Mouse (Mus musculus): ENCODE results near the gene Ptafr. TPM values are rescaled to one million over a fixed set of nuclear protein-coding genes. Genes with fewer than 3 reads are reported as not detected.
A peak's percentile ranks its signal among the peaks of the same experiment; 100 is the strongest.
"Not testable (repeated sequence)": the region's sequence is repeated elsewhere in the genome, so short reads cannot be mapped to it uniquely, and the experiment has no call there.

Gene Ptafr
- total RNA-seq, 2 experiments from 2014 or later = 0.86 to 1.3 TPM

GRCm38 (mm10) chr4:132563261-132563660, 606 bp upstream of the Ptafr start:
- no peak for DNase-seq

GRCm38 (mm10) chr4:132565089-132565747, 1.4 kb downstream of the Ptafr start:
- DNase-seq = no peak

GRCm38 (mm10) chr4:132567361-132567779, 3.5 kb downstream of the Ptafr start:
- DNase-seq = peak; percentile 56

GRCm38 (mm10) chr4:132569115-132569514, 5.2 kb downstream of the Ptafr start:
- no peak for DNase-seq

DNA sequence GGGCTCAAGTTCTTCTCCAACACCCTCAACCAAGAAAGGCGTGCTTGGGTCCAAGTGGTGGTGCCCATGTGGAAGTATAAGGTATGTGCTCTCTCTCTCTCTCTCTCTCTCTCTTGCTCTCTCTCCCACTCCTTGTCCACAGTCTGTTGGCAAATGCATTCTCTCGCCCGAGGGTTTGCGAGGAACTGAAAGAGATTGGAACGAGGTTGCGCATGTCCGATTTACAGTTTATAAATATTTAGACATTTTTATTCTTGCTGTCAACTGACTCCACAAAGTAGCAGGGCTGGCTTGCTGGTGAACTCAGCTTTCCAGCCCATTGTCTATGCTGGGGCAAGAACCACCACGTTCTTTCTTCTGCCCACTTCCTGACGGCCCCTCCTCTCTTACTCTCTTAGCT, 7.3 kb downstream of the Ptafr start:
- DNase-seq = no peak

- DNase-seq = no peak
These were observed 9.5 kb downstream of the Ptafr start for GRCm38 (mm10) chr4:132573327-132573726.

- DNase-seq = no peak
These were observed 11.0 kb downstream of the Ptafr start for GRCm38 (mm10) chr4:132574809-132575347.

DNA sequence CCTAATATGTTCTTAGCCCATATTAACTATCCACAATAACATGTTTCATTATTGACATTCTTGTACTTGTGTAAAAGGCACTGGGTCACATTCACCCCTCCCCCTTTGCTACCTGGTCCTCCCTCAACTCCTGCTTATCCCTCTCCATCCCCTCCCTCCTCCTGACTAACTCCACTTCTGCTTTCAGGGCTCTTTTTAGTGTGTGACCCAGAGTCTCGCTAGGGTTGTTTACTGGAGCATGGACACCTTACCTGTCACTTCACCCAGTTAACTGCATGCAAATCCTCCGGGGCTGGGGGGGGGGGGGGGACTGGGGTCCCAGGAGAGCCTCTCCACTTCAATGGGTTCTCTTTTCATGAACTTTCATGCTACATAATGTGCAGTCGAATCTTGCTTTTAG, 19.9 kb downstream of the Ptafr start:
- no peak for DNase-seq

DNA sequence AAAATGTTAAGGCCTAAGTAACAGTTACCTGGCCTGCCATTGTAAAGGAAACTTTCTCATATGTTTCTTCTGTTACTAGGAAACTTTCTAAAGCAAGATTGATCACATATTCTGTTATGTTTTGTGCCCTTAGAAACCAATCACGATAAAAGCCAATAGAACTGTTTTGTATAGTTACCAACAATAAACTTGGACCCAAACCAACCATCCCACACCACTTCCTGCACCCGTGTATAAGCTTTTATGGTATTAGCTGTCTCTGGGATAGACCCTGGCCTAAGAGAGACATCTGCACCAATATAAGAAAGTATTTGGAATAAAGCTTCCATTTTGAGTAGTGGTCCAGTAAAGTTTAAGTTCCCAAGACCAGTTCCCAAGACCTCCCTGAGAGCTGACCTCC, 21.1 kb downstream of the Ptafr start:
- no peak for DNase-seq

DNA sequence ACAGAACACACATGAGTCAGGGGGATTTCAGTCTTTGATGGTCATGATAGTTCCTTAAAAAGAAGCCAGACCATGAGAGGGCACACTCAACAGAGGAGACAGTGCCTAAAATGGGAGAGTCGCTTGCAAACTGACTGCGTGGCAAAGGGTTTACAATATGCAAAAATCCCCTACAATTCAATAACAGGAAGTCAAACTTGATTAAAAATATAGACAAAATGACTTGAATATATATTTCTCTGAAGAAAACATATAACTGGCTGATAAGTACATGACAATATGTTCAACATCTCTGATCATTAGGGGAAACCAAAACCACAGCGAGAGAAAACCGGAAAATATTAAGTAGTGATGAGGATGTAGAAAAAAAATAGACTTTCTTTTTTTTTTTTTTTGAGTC, 22.4 kb downstream of the Ptafr start:
- no peak for DNase-seq

DNA sequence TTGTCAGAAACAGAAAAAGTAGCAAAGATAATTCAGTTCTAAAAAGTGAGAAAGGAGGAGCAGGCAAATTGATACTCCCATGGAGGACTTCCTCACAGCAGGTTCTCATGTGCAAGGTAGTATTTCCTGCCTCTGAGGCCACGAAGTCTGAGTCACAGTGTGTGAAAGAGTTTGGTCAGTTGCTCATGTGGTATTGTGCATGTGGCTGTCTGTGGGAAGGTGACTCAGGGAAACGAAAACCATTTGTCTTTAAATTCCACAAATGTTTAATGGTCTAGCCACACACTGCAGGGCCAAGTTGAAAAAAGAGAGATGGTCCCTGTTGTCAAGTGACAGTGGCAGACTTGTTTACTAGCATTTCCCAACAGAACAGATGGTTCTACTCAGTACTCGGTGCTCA, 24.6 kb downstream of the Ptafr start:
- DNase-seq = no peak

DNA sequence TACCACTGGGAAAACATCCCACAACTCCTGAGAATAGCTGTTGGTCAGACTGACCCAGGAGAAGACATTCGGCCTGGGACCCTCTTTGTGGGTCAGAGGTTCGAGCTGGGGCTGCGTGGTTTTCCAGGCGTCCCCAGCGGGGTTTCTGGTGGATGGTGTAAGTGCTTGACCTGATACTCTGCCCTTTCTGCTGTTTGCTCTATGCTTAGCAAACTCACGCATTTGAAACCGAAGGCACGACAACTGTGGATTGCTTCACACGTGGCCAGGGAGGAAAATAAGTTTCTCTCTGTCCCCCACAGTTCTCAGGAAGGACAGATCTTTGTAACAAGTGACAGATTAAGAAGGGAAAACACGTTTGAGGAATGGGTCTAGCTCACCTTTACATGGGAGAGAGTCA, 26.8 kb downstream of the Ptafr start:
- no peak for DNase-seq

GRCm38 (mm10) chr4:132592958-132593357, 29.1 kb downstream of the Ptafr start:
- no peak for DNase-seq

- DNase-seq = no peak
These were observed 30.3 kb downstream of the Ptafr start for GRCm38 (mm10) chr4:132594191-132594590.

DNA sequence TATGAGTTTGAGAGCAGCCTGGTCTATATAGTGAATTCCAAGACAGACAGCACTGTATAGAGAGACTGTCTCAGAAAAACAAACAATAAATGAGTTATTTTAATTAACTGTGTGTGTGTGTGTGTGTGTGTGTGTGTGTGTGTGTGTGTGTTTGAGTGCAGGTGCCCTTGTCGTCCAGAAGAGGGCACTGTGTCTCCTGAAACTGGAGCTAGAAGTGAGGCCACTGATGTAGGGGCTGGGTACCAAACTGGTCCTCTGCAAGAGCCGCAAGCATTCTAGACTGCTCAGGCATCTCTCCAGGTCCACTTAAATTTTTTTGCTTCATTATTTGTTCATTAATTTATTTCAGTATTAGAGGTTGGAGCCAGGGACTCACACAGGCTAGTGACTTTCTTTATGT, 35.0 kb downstream of the Ptafr start:
- DNase-seq = no peak

- no peak for DNase-seq
These were observed 35.9 kb downstream of the Ptafr start for GRCm38 (mm10) chr4:132599764-132600163.

DNA sequence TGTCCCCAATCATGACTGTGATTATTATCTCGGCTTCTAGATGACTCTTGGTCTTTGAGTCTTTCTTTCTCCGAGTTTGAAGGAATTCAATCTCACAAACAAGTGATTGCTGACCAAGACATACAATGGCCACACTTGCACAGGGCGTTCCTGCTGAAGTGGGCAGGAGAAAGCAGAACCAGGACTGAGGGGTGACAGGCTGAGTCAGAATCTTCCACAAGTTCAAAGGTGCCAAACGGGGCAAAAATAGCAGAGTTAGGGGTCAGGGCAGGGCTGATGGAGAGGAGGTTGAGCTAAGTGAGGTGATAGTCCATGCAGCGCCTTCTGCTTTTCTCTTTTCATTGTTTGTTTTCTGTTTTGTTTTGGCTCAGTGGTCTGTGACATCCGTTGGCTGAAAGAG, 36.6 kb downstream of the Ptafr start:
- DNase-seq = no peak

GRCm38 (mm10) chr4:132601242-132601641, 37.4 kb downstream of the Ptafr start:
- DNase-seq = not testable (repeated sequence)

GRCm38 (mm10) chr4:132603468-132603867, 39.6 kb downstream of the Ptafr start:
- no peak for DNase-seq

DNA sequence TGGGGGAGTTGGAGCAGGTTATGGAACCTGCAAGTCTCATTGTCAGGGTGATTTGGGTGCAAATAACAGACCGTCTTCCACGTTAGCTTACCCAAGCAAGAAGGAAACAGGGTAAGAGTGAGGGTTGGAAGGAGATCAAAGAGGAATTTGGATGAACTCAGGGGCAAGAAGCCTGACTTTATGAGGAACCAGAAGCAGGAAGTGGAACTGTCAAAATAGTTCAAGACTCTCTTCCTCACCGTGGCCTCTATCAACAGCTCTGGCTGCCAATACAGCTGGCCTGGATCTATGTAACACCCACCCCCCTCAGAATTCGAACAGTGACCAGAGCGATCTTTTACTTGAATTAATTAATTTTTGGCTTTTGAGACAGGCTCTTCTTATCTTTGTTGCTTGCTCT, 41.9 kb downstream of the Ptafr start:
- no peak for DNase-seq

DNA sequence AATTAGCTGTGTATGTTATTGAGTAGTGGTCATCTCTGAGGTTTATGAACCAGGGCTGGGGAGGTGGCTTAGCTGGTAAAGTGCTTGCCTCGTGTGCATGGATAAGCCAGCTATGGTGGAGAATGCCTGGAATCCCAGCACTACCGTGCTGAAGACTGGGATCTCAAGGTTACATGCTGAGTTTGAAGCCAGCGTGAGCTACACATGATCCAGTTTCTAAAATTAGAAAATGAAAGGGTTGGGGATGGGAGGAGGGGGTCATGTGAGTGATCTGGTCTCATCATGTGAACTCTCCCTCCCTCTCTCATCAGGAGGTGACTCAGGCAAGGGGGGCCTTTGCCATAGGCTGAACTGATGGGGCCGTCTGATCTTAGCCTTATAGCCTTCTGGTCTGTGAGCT, 44.3 kb downstream of the Ptafr start:
- peak; percentile 42 for DNase-seq

DNA sequence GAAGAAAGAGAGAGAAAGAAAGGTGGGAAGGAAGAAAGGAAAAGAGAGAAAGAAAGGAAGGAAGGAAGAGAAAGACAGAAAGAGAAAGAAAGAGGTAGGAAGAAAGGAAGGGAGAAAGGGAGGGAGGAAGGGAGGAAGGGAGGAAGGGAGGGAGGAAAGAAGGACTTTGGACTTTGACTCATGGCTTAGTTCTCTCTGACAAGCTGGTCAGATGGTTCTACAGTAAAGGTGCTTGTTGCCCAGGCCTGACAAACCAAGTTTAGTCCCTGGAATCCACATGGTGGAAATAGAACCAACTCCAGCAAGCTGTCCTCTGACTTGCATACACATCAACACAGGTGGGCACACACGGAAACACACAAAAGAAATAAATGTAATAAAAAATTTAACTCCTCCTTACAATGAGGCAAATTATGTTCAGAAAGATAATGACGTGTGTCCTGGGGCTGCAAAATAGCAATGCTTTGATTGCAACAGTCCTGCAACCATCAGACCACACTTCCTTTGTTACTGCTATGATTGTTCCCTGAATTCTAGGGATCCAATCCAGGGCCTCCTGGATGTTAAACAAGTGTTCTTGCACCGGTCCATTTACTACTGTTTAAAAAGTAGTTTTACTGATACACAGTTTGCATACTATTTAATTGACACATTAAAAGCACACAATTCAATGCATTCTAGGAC, 46.6 kb downstream of the Ptafr start:
- DNase-seq = no peak

- no peak for DNase-seq
These were observed 47.5 kb downstream of the Ptafr start for GRCm38 (mm10) chr4:132611320-132611719.

- no peak for DNase-seq
These were observed 54.0 kb downstream of the Ptafr start for GRCm38 (mm10) chr4:132617873-132618272.
